Mouse (Mus musculus) heart, adult 2 months (tissue): ENCODE results near the gene Fstl5. TPM values are rescaled to one million over a fixed set of nuclear protein-coding genes. Genes with fewer than 3 reads are reported as not detected.

Source experiments
- DNase-seq, 2 experiments: peaks; one replicate each; pipeline ENCODE4 v3.0.0; 2021
- H3K27ac ChIP-seq: fragments of 200-600 bp; 2 replicates; pipeline ENCODE4 v1.8.1; 2022
- H3K27me3 ChIP-seq: fragments of 200-500 bp; 2 replicates; pipeline ENCODE4 v1.6.1; 2012; ENCODE audit warnings: mild to moderate bottlenecking, low read length, inconsistent platforms, mixed read lengths; ENCODE audit not compliant: control insufficient read depth, insufficient read depth
- H3K36me3 ChIP-seq: fragments of 200-500 bp; 2 replicates; pipeline ENCODE4 v1.6.1; 2012; ENCODE audit warnings: low read length, inconsistent platforms; ENCODE audit not compliant: control insufficient read depth, insufficient read depth
- H3K4me1 ChIP-seq: fragments of 200-500 bp; 2 replicates; pipeline ENCODE4 v1.6.1; 2011; ENCODE audit warnings: low read length; ENCODE audit not compliant: control insufficient read depth, insufficient read depth
- H3K4me3 ChIP-seq: fragments of 200-600 bp; 2 replicates; pipeline ENCODE4 v1.8.1; 2022
- H3K79me2 ChIP-seq: fragments of 200-500 bp; replicated peaks from 2 replicates; pipeline ENCODE4 v1.6.1; 2012; ENCODE audit warnings: mild to moderate bottlenecking, inconsistent platforms, low read length, moderate library complexity, mixed read lengths; ENCODE audit not compliant: control insufficient read depth, insufficient read depth
- H3K9ac ChIP-seq: fragments of 200-500 bp; 2 replicates; pipeline ENCODE4 v1.6.1; 2012; ENCODE audit warnings: low read depth, mild to moderate bottlenecking, control low read depth, inconsistent platforms, low read length, mixed read lengths
- CTCF ChIP-seq: fragments of 200-600 bp; IDR thresholded peaks from 2 replicates; pipeline ENCODE4 v1.8.1; 2022; ENCODE audit warnings: antibody characterized with exemption, mild to moderate bottlenecking, moderate library complexity
- EP300 ChIP-seq: fragments of 200-500 bp; IDR thresholded peaks from 2 replicates; pipeline ENCODE4 v1.6.1; 2011; ENCODE audit warnings: low read depth, low read length, control low read depth; ENCODE audit not compliant: insufficient read depth
- POLR2A ChIP-seq: fragments of 200-500 bp; IDR thresholded peaks from 2 replicates; pipeline ENCODE4 v1.6.1; 2011; ENCODE audit warnings: mild to moderate bottlenecking, low read depth, low read length, control low read depth; ENCODE audit not compliant: insufficient read depth
- WGBS: fragments of 180-500 bp; shearing (Covaris S2); methylation state at CpG from one replicate; pipeline ENCODE4 v1.1.7; 2018; 5-methylcytosine and 5-hydroxymethylcytosine counted together
- intact Hi-C: fragments of 180-260 bp; cut with DNase I; formaldehyde crosslinking; loops from one replicate; pipeline ENCODE4 v1.15.1; 2025
- polyA plus RNA-seq: library from polyadenylated mRNA; depleted of rRNA; stranded (reverse); fragments of >200 nt; gene quantifications from 2 replicates; pipeline ENCODE4 v1.2.3, GENCODE M21; 2012; rRNA removed
- total RNA-seq, 2 experiments: library from RNA; stranded (reverse); gene quantifications; 2 replicates each; pipeline ENCODE4 v1.2.3; 2021

The Fstl5 gene
- total and polyA plus RNA-seq, 3 experiments: 0.14 TPM; not detected in 1

DNA sequence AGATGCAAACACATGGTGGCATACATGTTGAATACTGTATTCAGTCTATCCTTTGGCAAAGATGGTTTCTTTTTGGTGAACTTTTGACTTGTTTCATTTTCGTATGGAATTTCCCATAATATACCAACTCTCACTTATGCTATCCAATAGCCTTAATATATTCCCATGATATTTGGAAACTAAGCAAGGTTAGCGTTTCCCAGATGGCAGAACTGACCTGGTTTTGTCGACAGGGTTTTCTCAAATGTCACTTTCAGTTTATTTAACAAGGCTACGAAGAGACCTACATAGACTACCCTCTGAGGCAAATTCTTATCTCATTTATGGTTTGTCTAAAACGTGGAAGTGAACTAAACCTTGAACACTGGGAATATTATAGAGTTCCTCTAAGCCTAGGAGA is 596.8 kb downstream of the Fstl5 start:
- H3K27ac ChIP-seq: no peak overlapping the region
- no peaks in the 10 kb centered on the region for H3K27me3 ChIP-seq
- H3K36me3 ChIP-seq: no peaks in the 10 kb centered on the region
- no peak for DNase-seq
- no peak overlapping the region for H3K4me3 ChIP-seq
- TF ChIP-seq CTCF (no peak), EP300 (no peak), POLR2A (no peak)
- H3K4me1 ChIP-seq: no peaks in the 10 kb centered on the region
- 52% methylated on average over 5 of the region's 5 CpGs for WGBS
- H3K9ac ChIP-seq: no peak overlapping the region
- no peaks in the 10 kb centered on the region for H3K79me2 ChIP-seq
- intact Hi-C loops: no loop called here

DNA sequence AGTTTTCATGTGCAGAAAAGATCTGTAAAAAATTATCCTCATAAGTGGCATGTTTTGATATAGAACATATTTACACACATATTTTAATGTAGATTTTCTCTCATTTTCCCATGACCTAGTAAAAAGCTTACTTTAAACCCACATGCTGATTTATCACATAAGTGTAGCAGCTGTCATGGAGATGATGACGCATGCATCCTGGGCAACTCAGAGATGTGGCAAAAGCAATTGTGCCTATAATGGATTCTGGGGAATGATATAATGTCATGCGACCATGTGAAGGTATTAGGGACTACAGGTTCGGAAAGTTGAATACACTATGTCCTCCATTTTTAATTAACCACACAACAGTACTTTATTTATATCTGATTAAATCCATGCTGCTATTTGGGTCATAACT is 601.9 kb downstream of the Fstl5 start:
- Histone ChIP-seq H3K27me3 (no peaks in the 10 kb centered on the region), H3K36me3 (no peaks in the 10 kb centered on the region), H3K79me2 (no peaks in the 10 kb centered on the region), H3K27ac (no peak overlapping the region), H3K9ac (no peak overlapping the region), H3K4me3 (no peak overlapping the region), H3K4me1 (no peaks in the 10 kb centered on the region)
- 78% methylated on average over 3 of the region's 3 CpGs for WGBS
- DNase-seq: no peak
- intact Hi-C loops: no loop called here
- no peak for TF ChIP-seq CTCF
- no peak for TF ChIP-seq EP300
- no peak for TF ChIP-seq POLR2A

DNA sequence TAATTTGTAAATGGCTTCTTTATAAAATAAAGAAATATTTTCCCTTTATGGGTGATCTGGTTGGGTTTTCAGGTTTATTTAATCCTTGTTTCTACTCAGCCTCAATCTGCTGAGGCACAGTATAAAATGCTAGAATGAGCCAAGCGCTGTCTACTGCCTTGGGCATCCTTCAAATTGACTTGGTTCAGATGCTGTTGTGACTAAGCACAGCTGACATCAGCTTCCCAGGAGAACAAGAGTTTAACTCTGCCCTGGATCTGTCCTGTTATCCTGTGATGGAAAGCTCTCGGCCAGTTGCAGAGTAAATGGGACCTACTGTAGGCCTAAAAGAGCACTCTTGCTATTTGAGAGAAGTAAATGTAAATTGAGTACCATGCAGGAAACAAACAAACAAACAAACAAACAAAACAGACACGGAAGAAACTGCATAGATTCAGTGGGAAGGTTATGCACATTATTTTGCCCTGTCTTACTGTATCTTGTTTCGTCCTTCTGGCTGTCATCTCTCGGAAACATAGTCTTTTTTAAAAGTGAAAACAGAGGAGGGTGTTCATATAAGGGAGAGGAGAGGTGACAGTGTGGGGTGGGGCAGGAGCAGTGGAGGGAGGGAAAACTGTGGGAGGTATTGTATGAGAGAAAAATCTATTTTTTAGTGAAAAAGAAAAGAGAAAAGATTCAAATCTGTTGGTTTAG is 605.9 kb downstream of the Fstl5 start:
- TF ChIP-seq POLR2A (no peak), EP300 (no peak), CTCF (no peak)
- no peaks in the 10 kb centered on the region for H3K27me3 ChIP-seq
- no peak overlapping the region for H3K27ac ChIP-seq
- H3K9ac ChIP-seq: no peak overlapping the region
- DNase-seq: no peak
- no peaks in the 10 kb centered on the region for H3K79me2 ChIP-seq
- H3K4me3 ChIP-seq: no peak overlapping the region
- no peaks in the 10 kb centered on the region for H3K36me3 ChIP-seq
- H3K4me1 ChIP-seq: no peaks in the 10 kb centered on the region
- WGBS: 58% methylated on average over 5 of the region's 5 CpGs
- intact Hi-C loops: no loop called here

DNA sequence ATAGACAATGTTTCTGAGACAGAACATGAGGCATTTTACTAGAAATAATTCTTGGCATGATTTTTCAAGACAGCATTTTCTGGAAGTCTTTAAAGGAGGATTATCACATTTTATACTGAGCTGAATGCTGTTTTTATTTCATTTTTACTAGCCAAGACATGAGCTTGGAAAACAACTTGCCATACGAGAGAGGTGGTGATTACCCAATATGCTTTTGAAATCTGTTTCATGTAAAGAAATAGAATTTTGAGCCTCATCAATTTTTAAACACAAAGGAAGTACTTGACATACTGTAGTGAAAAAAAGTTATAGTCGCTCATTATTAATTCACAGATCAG is 606.4 kb downstream of the Fstl5 start:
- WGBS: 64% methylated on average over 2 of the region's 2 CpGs
- Histone ChIP-seq H3K27ac (no peak overlapping the region), H3K36me3 (no peaks in the 10 kb centered on the region), H3K9ac (no peak overlapping the region), H3K4me1 (no peaks in the 10 kb centered on the region), H3K27me3 (no peaks in the 10 kb centered on the region), H3K79me2 (no peaks in the 10 kb centered on the region), H3K4me3 (no peak overlapping the region)
- intact Hi-C loops: no loop called here
- TF ChIP-seq POLR2A (no peak), CTCF (no peak), EP300 (no peak)
- no peak for DNase-seq

DNA sequence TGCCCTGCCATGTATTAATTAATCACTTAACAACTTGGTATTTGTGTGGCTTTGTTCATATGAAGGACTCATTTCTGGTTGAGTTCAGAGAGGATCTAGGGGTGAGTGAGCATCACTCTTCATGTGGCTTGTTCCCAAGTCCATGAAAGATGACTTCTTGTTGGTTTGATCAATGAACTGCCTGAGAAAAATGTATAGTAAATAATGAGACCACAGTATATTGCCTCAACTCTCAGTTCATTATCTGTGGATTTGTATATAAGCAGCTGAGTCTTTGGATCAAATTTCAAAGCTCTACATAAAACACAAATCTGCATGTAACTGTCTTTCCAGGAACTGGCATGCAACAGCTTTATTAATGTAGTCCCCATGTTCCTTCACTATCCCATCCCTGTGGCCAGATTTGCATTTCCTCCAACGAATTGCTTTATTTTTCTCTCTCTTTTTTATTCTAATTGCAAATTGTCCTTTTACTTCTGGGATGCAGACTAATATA is 623.1 kb downstream of the Fstl5 start:
- no peak for TF ChIP-seq EP300
- TF ChIP-seq POLR2A: no peak
- no peak for TF ChIP-seq CTCF

DNA sequence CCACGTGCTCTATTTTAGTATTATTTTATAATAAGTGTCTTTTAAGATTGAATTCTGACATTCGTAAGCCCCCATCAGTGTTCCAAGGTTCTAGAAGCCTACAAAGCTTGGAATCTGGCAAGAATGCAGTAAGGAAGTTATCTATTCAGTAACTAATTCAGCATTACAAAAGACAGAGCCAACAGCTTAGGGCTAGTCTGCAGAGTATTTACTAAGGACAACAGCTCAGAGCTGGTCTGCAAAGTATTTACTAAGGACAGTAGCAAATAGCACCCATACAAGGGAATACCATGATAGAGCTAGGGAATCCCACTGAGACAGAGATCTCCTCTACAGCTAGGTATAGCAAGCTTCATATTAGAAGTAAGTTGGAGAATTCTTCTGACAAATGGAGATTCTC is 665.2 kb downstream of the Fstl5 start:
- no peak for TF ChIP-seq CTCF
- no peak for TF ChIP-seq EP300
- no peak for TF ChIP-seq POLR2A
- intact Hi-C loops: no loop called here
- Histone ChIP-seq H3K79me2 (no peaks in the 10 kb centered on the region), H3K9ac (no peak overlapping the region), H3K36me3 (no peaks in the 10 kb centered on the region), H3K4me3 (no peak overlapping the region), H3K27me3 (no peaks in the 10 kb centered on the region), H3K27ac (no peak overlapping the region), H3K4me1 (no peaks in the 10 kb centered on the region)
- WGBS: 75% methylated on average over 2 of the region's 2 CpGs
- no peak for DNase-seq

More for the DNA sequence above, 623.1 kb downstream of the Fstl5 start:
- H3K27me3 ChIP-seq: no peaks in the 10 kb centered on the region
- H3K4me1 ChIP-seq: no peaks in the 10 kb centered on the region
- no peaks in the 10 kb centered on the region for H3K36me3 ChIP-seq
- no peak for DNase-seq
- H3K27ac ChIP-seq: no peak overlapping the region
- 29% methylated on average over 1 of the region's 1 CpGs for WGBS
- H3K9ac ChIP-seq: no peak overlapping the region
- H3K4me3 ChIP-seq: no peak overlapping the region
- no peaks in the 10 kb centered on the region for H3K79me2 ChIP-seq
- intact Hi-C loops: no loop called here

Other genes with a start within 250 kb of the Fstl5 start
- gene Golim4, start 117.3 kb upstream of the Fstl5 start, total RNA-seq: 10 to 100 TPM; 15.2 to 16.5 TPM
- gene Golim4, start 117.3 kb upstream of the Fstl5 start, polyA plus RNA-seq: 12.4 and 17.4 TPM in 2 replicates